ENCODE assay signal across 17 mouse cellular contexts in the genomic region with DNA sequence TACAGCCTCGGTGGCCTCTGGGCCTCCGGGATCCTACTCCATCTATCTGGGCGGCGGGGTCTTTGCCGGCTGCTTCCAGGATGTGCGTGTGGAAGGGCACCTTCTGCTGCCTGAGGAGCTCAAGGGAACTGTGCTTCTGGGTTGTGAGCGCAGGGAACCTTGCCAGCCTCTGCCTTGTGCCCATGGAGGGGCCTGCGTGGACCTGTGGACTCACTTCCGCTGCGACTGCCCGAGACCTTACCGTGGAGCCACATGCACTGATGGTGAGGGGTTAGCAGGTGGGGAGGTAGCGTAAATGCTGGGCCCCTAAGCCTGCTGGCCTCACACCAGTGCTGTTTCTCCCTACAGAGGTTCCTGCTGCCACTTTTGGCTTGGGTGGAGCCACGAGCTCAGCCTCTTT. TPM values are rescaled to one million over a fixed set of nuclear protein-coding genes. Genes with fewer than 3 reads are reported as not detected.
"Had no signal": no experiment of that assay in that cellular context is flagged by ENCODE, and none has a peak within 500 bp of the region (broad histone marks: within the 10 kb centered on the region; RNA-seq: fewer than 3 reads in every experiment).

No protein-coding gene starts in this region.

- H3K4me1 ChIP-seq: liver, embryonic 13.5 days had no signal

- ATAC-seq: midbrain, embryonic 13.5 days; midbrain, embryonic 16.5 days had no signal

- H3K36me3 ChIP-seq: liver, embryonic 13.5 days; neural tube, embryonic 13.5 days had no signal

- H3K9me3 ChIP-seq: liver, embryonic 13.5 days; midbrain, embryonic 10.5 days; midbrain, embryonic 13.5 days; neural tube, embryonic 13.5 days had no signal

- H3K4me3 ChIP-seq: left cerebral cortex, adult 2 months; liver, embryonic 13.5 days; midbrain, embryonic 10.5 days; midbrain, embryonic 13.5 days; myocyte; neural tube, embryonic 13.5 days had no signal

- DNase-seq: kidney, postnatal 25 days; layer of hippocampus, postnatal 36 days; liver, embryonic 13.5 days; lung, adult 2 months; lung, postnatal 14 days; lung, postnatal 4 days; thymus, adult 18-20 months; thymus, postnatal 36 days had no signal

RNA-seq across cellular contexts. Expression of a gene that starts 14.7 kb away (rescaled TPM):
- total RNA-seq: liver, adult 2 months; megakaryocyte progenitor cell, adult 5-6 weeks; neutrophil, adult 5-6 weeks had no signal
